8 mouse cellular contexts compared by ENCODE assay signal in the genomic region with DNA sequence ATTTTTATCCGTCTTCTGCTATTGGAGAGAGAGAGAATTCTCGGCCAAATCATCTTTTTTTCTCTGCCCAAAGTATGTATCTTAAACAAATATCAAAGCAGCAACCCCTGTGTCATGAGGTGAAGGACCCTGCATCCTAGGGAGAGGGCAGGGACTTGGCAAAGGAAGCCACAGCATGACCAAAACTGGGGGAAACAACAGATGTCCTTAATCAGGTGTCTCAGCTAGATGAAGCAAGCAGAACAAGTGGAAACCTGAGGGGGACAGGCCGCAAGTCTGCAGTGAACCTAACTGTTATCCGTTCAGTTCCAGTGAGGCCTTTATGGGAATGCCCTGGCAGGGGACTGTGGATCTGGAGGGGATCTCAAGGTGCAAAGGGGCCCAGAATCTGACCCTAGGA. TPM values are rescaled to one million over a fixed set of nuclear protein-coding genes. Genes with fewer than 3 reads are reported as not detected.
A peak's percentile ranks its signal among the peaks of the same experiment; 100 is the strongest.
DNase-seq lines count a peak whose midpoint lies in the region; ATAC-seq and TF ChIP-seq lines count a peak whose summit lies in the region.

No protein-coding gene starts in this region.

- intact Hi-C loops in heart, postnatal 14 days (cut with DNase I) = no loop called here

- no peak for TF ChIP-seq POLR2A in bone marrow, adult 2 months (IDR thresholded peaks at IDR 0.05; ENCODE audit: borderline replicate concordance, control insufficient read depth, low read depth, low read length)

- peak overlapping the region; percentile 88 for H3K27ac ChIP-seq in heart, embryonic 13.5 days (replicated peaks)
- H3K27ac ChIP-seq in bone marrow, adult 2 months (ENCODE audit: control insufficient read depth, insufficient read depth, low read depth, low read length, poor library complexity) = peak overlapping the region; percentile 92
- no peak overlapping the region for H3K27ac ChIP-seq in hindbrain, embryonic 11.5 days (ENCODE audit: low read depth, low read length)
- H3K27ac ChIP-seq in midbrain, embryonic 11.5 days (ENCODE audit: low read depth, low read length) = no peak overlapping the region

- ATAC-seq in heart, embryonic 13.5 days (ENCODE audit: extremely low read depth, insufficient number of reproducible peaks, low FRiP score, low TSS enrichment) = no peak
- no peak for ATAC-seq in hindbrain, embryonic 11.5 days (ENCODE audit: low FRiP score)
- ATAC-seq in midbrain, embryonic 11.5 days (ENCODE audit: low FRiP score) = no peak

- TF ChIP-seq CTCF in bone marrow, adult 2 months (IDR thresholded peaks at IDR 0.05; ENCODE audit: control insufficient read depth, insufficient read depth, low read length) = no peak

- peaks cover 48% of the 10 kb centered on the region for H3K4me1 ChIP-seq in heart, embryonic 13.5 days
- H3K4me1 ChIP-seq in bone marrow, adult 2 months (ENCODE audit: control insufficient read depth, insufficient read depth, low read length) = no peaks in the 10 kb centered on the region; the same call in 1 of the 2 replicates
- H3K4me1 ChIP-seq in hindbrain, embryonic 11.5 days (replicated peaks; ENCODE audit: control insufficient read depth, insufficient read depth, low read length) = peaks cover 6% of the 10 kb centered on the region; the same call in 1 of the 2 replicates
- peaks cover 23% of the 10 kb centered on the region for H3K4me1 ChIP-seq in midbrain, embryonic 11.5 days (ENCODE audit: control insufficient read depth, insufficient read depth, low read length)

- 76% methylated on average over 4 of the region's 4 CpGs for WGBS in heart, embryonic 13.5 days
- WGBS in bone marrow, adult 2 months = 73% methylated on average over 4 of the region's 4 CpGs
- WGBS in hindbrain, embryonic 11.5 days = 87% methylated on average over 4 of the region's 4 CpGs
- WGBS in midbrain, embryonic 11.5 days = 78% methylated on average over 4 of the region's 4 CpGs

- peak overlapping the region; percentile 98 for H3K9ac ChIP-seq in heart, embryonic 13.5 days
- H3K9ac ChIP-seq in hindbrain, embryonic 11.5 days (ENCODE audit: low read depth, low read length) = no peak overlapping the region
- H3K9ac ChIP-seq in midbrain, embryonic 11.5 days (ENCODE audit: low read length) = peak overlapping the region; percentile 96

- peak overlapping the region; percentile 87 for H3K4me3 ChIP-seq in heart, embryonic 13.5 days
- H3K4me3 ChIP-seq in bone marrow, adult 2 months (replicated peaks; ENCODE audit: control insufficient read depth, low read depth, low read length) = peak overlapping the region; percentile 93
- no peak overlapping the region for H3K4me3 ChIP-seq in hindbrain, embryonic 11.5 days (ENCODE audit: low read depth, low read length)
- peak overlapping the region; percentile 94; the same call in 1 of the 2 replicates for H3K4me3 ChIP-seq in midbrain, embryonic 11.5 days (ENCODE audit: low read depth, low read length)

- no peak for DNase-seq in heart, postnatal 14 days
- no peak for DNase-seq in hindbrain, embryonic 11.5 days (ENCODE audit: low spot score)
- DNase-seq in midbrain, embryonic 11.5 days (ENCODE audit: low spot score, missing footprints) = peak; percentile 10
- DNase-seq in embryo, embryonic 11 days = no peak
- DNase-seq in left cerebral cortex, adult 18-20 months (ENCODE audit: low spot score in 2 of 2) = no peak
- DNase-seq in urinary bladder, postnatal 25 days (ENCODE audit: low spot score) = no peak

- peaks cover 39% of the 10 kb centered on the region for H3K36me3 ChIP-seq in heart, embryonic 13.5 days
- no peaks in the 10 kb centered on the region for H3K36me3 ChIP-seq in hindbrain, embryonic 11.5 days (ENCODE audit: control insufficient read depth, insufficient read depth, low read length)
- 0 out of 2 replicates have a peak, but pooled peaks cover 8% of the 10 kb centered on the region for H3K36me3 ChIP-seq in midbrain, embryonic 11.5 days (ENCODE audit: control insufficient read depth, insufficient read depth, low read length)

- H3K27me3 ChIP-seq in heart, embryonic 13.5 days (replicated peaks) = no peaks in the 10 kb centered on the region
- no peaks in the 10 kb centered on the region for H3K27me3 ChIP-seq in hindbrain, embryonic 11.5 days (ENCODE audit: control insufficient read depth, insufficient read depth, low read length)
- no peaks in the 10 kb centered on the region for H3K27me3 ChIP-seq in midbrain, embryonic 11.5 days (ENCODE audit: control insufficient read depth, insufficient read depth, low read length)

- peak overlapping the region; percentile 95 for H3K4me2 ChIP-seq in heart, embryonic 13.5 days
- H3K4me2 ChIP-seq in hindbrain, embryonic 11.5 days (replicated peaks; ENCODE audit: low read depth, low read length) = peak overlapping the region; percentile 97
- H3K4me2 ChIP-seq in midbrain, embryonic 11.5 days = peak overlapping the region; percentile 99; the same call in 1 of the 2 replicates

- no peaks in the 10 kb centered on the region for H3K9me3 ChIP-seq in heart, embryonic 13.5 days
- no peaks in the 10 kb centered on the region for H3K9me3 ChIP-seq in hindbrain, embryonic 11.5 days (ENCODE audit: control insufficient read depth, low read length)
- H3K9me3 ChIP-seq in midbrain, embryonic 11.5 days (ENCODE audit: control insufficient read depth, low read length) = no peaks in the 10 kb centered on the region

RNA-seq across cellular contexts. Expression of gene Ulk1, which starts 2.4 kb away (rescaled TPM):
- polyA plus RNA-seq in heart, embryonic 13.5 days (2015; fragmentation: Nextera tagmentation; extraction: Ambion mirVana) = 10.6 and 11.8 TPM in 2 replicates
- total RNA-seq in heart, postnatal 14 days (2021) = 10 to 100 TPM; 76.1 to 76.9 TPM
- polyA plus RNA-seq in bone marrow, adult 2 months (2011; ENCODE audit: insufficient read depth, insufficient read length, low replicate concordance, missing spikeins) = 25.6 and 64.6 TPM in 2 replicates
- polyA plus RNA-seq in hindbrain, embryonic 11.5 days (2014; fragmentation: Nextera tagmentation; extraction: Ambion mirVana) = 31.7 and 36.1 TPM in 2 replicates
- polyA plus RNA-seq in midbrain, embryonic 11.5 days (2014; fragmentation: Nextera tagmentation; extraction: Ambion mirVana) = 28.1 and 36.1 TPM in 2 replicates
- 10 to 100 TPM; 68.3 to 69.6 TPM for total RNA-seq in left cerebral cortex, adult 18-20 months (2021)

RNA-seq across cellular contexts. Expression of gene Pus1, which starts 27.0 kb away (rescaled TPM):
- polyA plus RNA-seq in heart, embryonic 13.5 days (2015; fragmentation: Nextera tagmentation; extraction: Ambion mirVana) = 32.6 and 39.3 TPM in 2 replicates
- 10 to 100 TPM; 15.3 to 15.4 TPM for total RNA-seq in heart, postnatal 14 days (2021)
- polyA plus RNA-seq in bone marrow, adult 2 months (2011; ENCODE audit: insufficient read depth, insufficient read length, low replicate concordance, missing spikeins) = 19.4 and 22.0 TPM in 2 replicates
- 15.5 and 17.3 TPM in 2 replicates for polyA plus RNA-seq in hindbrain, embryonic 11.5 days (2014; fragmentation: Nextera tagmentation; extraction: Ambion mirVana)
- polyA plus RNA-seq in midbrain, embryonic 11.5 days (2014; fragmentation: Nextera tagmentation; extraction: Ambion mirVana) = 14.9 and 16.5 TPM in 2 replicates
- 10 to 100 TPM; 20.2 to 25.4 TPM for total RNA-seq in left cerebral cortex, adult 18-20 months (2021)

RNA-seq across cellular contexts. Expression of gene Hscb, which starts 32.1 kb away (rescaled TPM):
- 28.3 and 29.7 TPM in 2 replicates for polyA plus RNA-seq in heart, embryonic 13.5 days (2015; fragmentation: Nextera tagmentation; extraction: Ambion mirVana)
- 10 to 100 TPM; 16.4 to 20.7 TPM for total RNA-seq in heart, postnatal 14 days (2021)
- 24.7 and 45.3 TPM in 2 replicates for polyA plus RNA-seq in bone marrow, adult 2 months (2011; ENCODE audit: insufficient read depth, insufficient read length, low replicate concordance, missing spikeins)
- 15.7 and 24.3 TPM in 2 replicates for polyA plus RNA-seq in hindbrain, embryonic 11.5 days (2014; fragmentation: Nextera tagmentation; extraction: Ambion mirVana)
- polyA plus RNA-seq in midbrain, embryonic 11.5 days (2014; fragmentation: Nextera tagmentation; extraction: Ambion mirVana) = 21.0 and 25.0 TPM in 2 replicates
- total RNA-seq in left cerebral cortex, adult 18-20 months (2021) = 10 to 100 TPM in 1 of 2 experiments, 1 to 10 TPM in 1; 8.9 to 10.9 TPM

RNA-seq across cellular contexts. Expression of gene Chek2, which starts 32.3 kb away (rescaled TPM):
- 18.2 and 19.8 TPM in 2 replicates for polyA plus RNA-seq in heart, embryonic 13.5 days (2015; fragmentation: Nextera tagmentation; extraction: Ambion mirVana)
- total RNA-seq in heart, postnatal 14 days (2021) = 1 to 10 TPM; 4.0 to 5.2 TPM
- 22.2 and 23.2 TPM in 2 replicates for polyA plus RNA-seq in bone marrow, adult 2 months (2011; ENCODE audit: insufficient read depth, insufficient read length, low replicate concordance, missing spikeins)
- polyA plus RNA-seq in hindbrain, embryonic 11.5 days (2014; fragmentation: Nextera tagmentation; extraction: Ambion mirVana) = 24.3 and 26.1 TPM in 2 replicates
- polyA plus RNA-seq in midbrain, embryonic 11.5 days (2014; fragmentation: Nextera tagmentation; extraction: Ambion mirVana) = 26.8 and 28.5 TPM in 2 replicates
- 1 to 10 TPM; 1.3 to 1.5 TPM for total RNA-seq in left cerebral cortex, adult 18-20 months (2021)

RNA-seq across cellular contexts. Expression of gene Ep400, which starts 36.9 kb away (rescaled TPM):
- polyA plus RNA-seq in heart, embryonic 13.5 days (2015; fragmentation: Nextera tagmentation; extraction: Ambion mirVana) = 26.5 and 27.0 TPM in 2 replicates
- 10 to 100 TPM; 46.6 TPM for total RNA-seq in heart, postnatal 14 days (2021)
- polyA plus RNA-seq in bone marrow, adult 2 months (2011; ENCODE audit: insufficient read depth, insufficient read length, low replicate concordance, missing spikeins) = 26.9 and 45.0 TPM in 2 replicates
- 42.1 and 49.7 TPM in 2 replicates for polyA plus RNA-seq in hindbrain, embryonic 11.5 days (2014; fragmentation: Nextera tagmentation; extraction: Ambion mirVana)
- 40.0 and 40.2 TPM in 2 replicates for polyA plus RNA-seq in midbrain, embryonic 11.5 days (2014; fragmentation: Nextera tagmentation; extraction: Ambion mirVana)
- total RNA-seq in left cerebral cortex, adult 18-20 months (2021) = 100 to 1,000 TPM in 1 of 2 experiments, 10 to 100 TPM in 1; 96.6 to 103 TPM

Comparison
In these comparisons a context has a peak if more than half of its experiments do, and no peak if none do; other contexts are left out.
1. H3K27ac ChIP-seq: peak in heart, embryonic 13.5 days (single experiment) and bone marrow, adult 2 months (single experiment); none in hindbrain, embryonic 11.5 days (single experiment) and midbrain, embryonic 11.5 days (single experiment).
2. Peak in every context shown above with its lines, with median percentiles within 50 percentile points of each other: H3K4me2 ChIP-seq.